Mouse (Mus musculus) C2C12 (cell line): ENCODE results near the gene Fbrsl1. TPM values are rescaled to one million over a fixed set of nuclear protein-coding genes. Genes with fewer than 3 reads are reported as not detected.

Experiments used
- H3K27me3 ChIP-seq: one replicate; pipeline ENCODE4 v1.6.1; 2011; ENCODE audit not compliant: control insufficient read depth, insufficient read depth, insufficient read length
- H3K36me3 ChIP-seq: one replicate; pipeline ENCODE4 v1.6.1; 2011; ENCODE audit not compliant: control insufficient read depth, insufficient read depth
- H3K4me3 ChIP-seq: one replicate; pipeline ENCODE4 v1.5.1; 2011; ENCODE audit warnings: mild to moderate bottlenecking, control low read depth; ENCODE audit not compliant: poor library complexity, insufficient read depth, severe bottlenecking
- H3K79me2 ChIP-seq: one replicate; pipeline ENCODE4 v1.6.1; 2011; ENCODE audit not compliant: control insufficient read depth, insufficient read depth
- H3K79me3 ChIP-seq: one replicate; pipeline ENCODE4 v1.6.1; 2011; ENCODE audit warnings: low read depth, control low read depth
- H3ac ChIP-seq: one replicate; pipeline ENCODE3; 2011; ENCODE audit warnings: low read depth; ENCODE audit not compliant: control insufficient read depth, insufficient read length
- CEBPB ChIP-seq: IDR thresholded peaks from one replicate; pipeline ENCODE4 v1.6.1; 2011; ENCODE audit warnings: low read depth, mild to moderate bottlenecking, control low read depth, moderate library complexity
- CTCF ChIP-seq: IDR thresholded peaks from one replicate; pipeline ENCODE4 v1.5.1; 2011; ENCODE audit not compliant: control insufficient read depth, insufficient read depth, insufficient read length
- FOSL1 ChIP-seq: IDR thresholded peaks from one replicate; pipeline ENCODE4 v1.8.0; 2011; ENCODE audit warnings: mild to moderate bottlenecking, low read length; ENCODE audit not compliant: poor library complexity, insufficient read depth, severe bottlenecking
- MAX ChIP-seq: IDR thresholded peaks from one replicate; pipeline ENCODE4 v1.6.1; 2011; ENCODE audit warnings: mild to moderate bottlenecking, control low read depth
- MYOD1 ChIP-seq: IDR thresholded peaks from one replicate; pipeline ENCODE4 v1.6.1; 2011; ENCODE audit warnings: low read depth; ENCODE audit not compliant: control insufficient read depth, insufficient read length
- MYOG ChIP-seq: IDR thresholded peaks from one replicate; pipeline ENCODE4 v1.6.1; 2011; ENCODE audit not compliant: control insufficient read depth, insufficient read length; ENCODE audit errors: extremely low read depth
- USF1 ChIP-seq: IDR thresholded peaks from one replicate; pipeline ENCODE4 v1.6.1; 2011; ENCODE audit warnings: low read depth, mild to moderate bottlenecking, control low read depth, moderate library complexity
- polyA plus RNA-seq: library from polyadenylated mRNA; unstranded; fragments of >200 nt; fragmentation: generic; extraction: Trizol; gene quantifications from one replicate; pipeline ENCODE4 v1.2.1, GENCODE M21; 2012; ENCODE audit warnings: missing spikeins

The Fbrsl1 gene
- polyA plus RNA-seq, 1 experiment, result 17.6 TPM

GRCm38 (mm10) chr5:110344524-110344923, 103.8 kb downstream of the Fbrsl1 start, which contains the start of gene Lrcol1:
Gene Lrcol1, plus strand, starts transcription at chr5:110344730.
- Histone ChIP-seq H3K79me3 (no peaks in the 10 kb centered on the region), H3K36me3 (peaks cover 5% of the 10 kb centered on the region), H3K79me2 (no peaks in the 10 kb centered on the region), H3ac (no peak within 1 kb of the TSS), H3K27me3 (no peaks in the 10 kb centered on the region), H3K4me3 (no peak within 1 kb of the TSS)
- TF ChIP-seq FOSL1, result no peak
- no peak for TF ChIP-seq MAX
- no peak for TF ChIP-seq CTCF
- no peak for TF ChIP-seq MYOG
- TF ChIP-seq CEBPB, result no peak
- TF ChIP-seq MYOD1, result no peak
- no peak for TF ChIP-seq USF1

GRCm38 (mm10) chr5:110342648-110343284, 105.5 kb downstream of the Fbrsl1 start, which contains the start of gene P2rx2:
Gene P2rx2, minus strand, starts transcription at chr5:110343212.
- H3K4me3 ChIP-seq, result no peak within 1 kb of the TSS
- no peaks in the 10 kb centered on the region for H3K79me2 ChIP-seq
- no peak for TF ChIP-seq USF1
- no peak for TF ChIP-seq MAX
- no peak for TF ChIP-seq CEBPB
- no peak for TF ChIP-seq CTCF
- TF ChIP-seq MYOG, result no peak
- no peak for TF ChIP-seq FOSL1
- TF ChIP-seq MYOD1, result no peak
- H3K36me3 ChIP-seq, result peaks cover 19% of the 10 kb centered on the region
- H3ac ChIP-seq, result no peak within 1 kb of the TSS
- H3K79me3 ChIP-seq, result no peaks in the 10 kb centered on the region
- no peaks in the 10 kb centered on the region for H3K27me3 ChIP-seq

- Histone ChIP-seq H3K79me3 (no peaks in the 10 kb centered on the region), H3K27me3 (no peaks in the 10 kb centered on the region), H3K79me2 (no peaks in the 10 kb centered on the region), H3K36me3 (peaks cover 56% of the 10 kb centered on the region), H3ac (no peak overlapping the region), H3K4me3 (no peak overlapping the region)
- no peak for TF ChIP-seq MYOG
- TF ChIP-seq MAX, result no peak
- TF ChIP-seq CEBPB, result no peak
- TF ChIP-seq MYOD1, result no peak
- TF ChIP-seq FOSL1, result no peak
- TF ChIP-seq USF1, result no peak
- TF ChIP-seq CTCF, result no peak
Observed at GRCm38 (mm10) chr5:110338792-110339191, 109.5 kb downstream of the Fbrsl1 start.

GRCm38 (mm10) chr5:110330508-110330907, 117.8 kb downstream of the Fbrsl1 start:
- no peak overlapping the region for H3ac ChIP-seq
- H3K79me3 ChIP-seq, result no peaks in the 10 kb centered on the region
- peaks cover 73% of the 10 kb centered on the region for H3K36me3 ChIP-seq
- H3K79me2 ChIP-seq, result no peaks in the 10 kb centered on the region
- H3K4me3 ChIP-seq, result no peak overlapping the region
- H3K27me3 ChIP-seq, result no peaks in the 10 kb centered on the region
- TF ChIP-seq CTCF (no peak), MYOD1 (no peak), FOSL1 (no peak), MAX (no peak), CEBPB (no peak), MYOG (no peak), USF1 (no peak)

GRCm38 (mm10) chr5:110313127-110313526, 135.2 kb downstream of the Fbrsl1 start:
- Histone ChIP-seq H3K79me2 (no peaks in the 10 kb centered on the region), H3K27me3 (no peaks in the 10 kb centered on the region), H3K79me3 (no peaks in the 10 kb centered on the region), H3ac (no peak overlapping the region), H3K36me3 (peaks cover 67% of the 10 kb centered on the region), H3K4me3 (no peak overlapping the region)
- TF ChIP-seq CTCF (no peak), FOSL1 (no peak), MAX (no peak), MYOG (no peak), MYOD1 (no peak), CEBPB (no peak), USF1 (no peak)

Other genes with a start within 250 kb of the Fbrsl1 start
- gene Ankle2, start 217.5 kb downstream of the Fbrsl1 start, polyA plus RNA-seq, result 12.3 TPM
- 52.6 TPM for gene Pgam5, start 178.6 kb downstream of the Fbrsl1 start, polyA plus RNA-seq
- gene Pxmp2, start 162.3 kb downstream of the Fbrsl1 start, polyA plus RNA-seq, result 3.9 TPM
- gene Pole, start 162.2 kb downstream of the Fbrsl1 start, polyA plus RNA-seq, result 17.4 TPM
- gene P2rx2, start 105.3 kb downstream of the Fbrsl1 start, polyA plus RNA-seq, result 0.09 TPM
- gene Lrcol1, start 103.8 kb downstream of the Fbrsl1 start, polyA plus RNA-seq, result not detected
- gene Galnt9, start 95.9 kb upstream of the Fbrsl1 start, polyA plus RNA-seq, result 0.02 TPM
- gene Noc4l, start 204.9 kb upstream of the Fbrsl1 start, polyA plus RNA-seq, result 51.7 TPM
- gene Ddx51, start 204.9 kb upstream of the Fbrsl1 start, polyA plus RNA-seq, result 14.8 TPM